Mouse (Mus musculus) ES-CJ7 (cell line): ENCODE measurements around the gene Mpeg1.

ENCODE experiments used
- DNase-seq: peaks from one replicate; pipeline ENCODE4 v3.0.0; 2011; ENCODE audit warnings: low read depth, low spot score

Gene Mpeg1

DNA sequence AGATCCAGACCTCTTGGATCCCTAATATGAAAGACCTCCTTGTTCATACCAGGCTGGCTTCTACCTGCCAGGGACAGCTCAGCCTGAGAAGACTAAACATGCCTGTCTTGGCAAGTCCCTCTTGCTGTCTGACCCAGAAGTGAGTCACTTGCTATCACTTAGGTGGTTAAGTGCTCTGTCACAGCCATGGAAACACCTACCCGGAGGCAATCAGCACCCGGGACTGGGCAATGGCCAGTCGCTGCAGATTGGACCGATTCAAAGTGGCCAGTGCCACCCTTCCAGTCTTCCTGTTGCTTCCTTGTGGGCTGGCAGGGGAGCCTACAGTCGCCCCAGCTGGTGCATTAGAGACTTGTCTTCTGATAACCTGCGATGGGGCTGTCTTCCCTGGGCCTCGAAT lies 31.1 kb downstream of the Mpeg1 start:
- no peak for DNase-seq

GRCm38 (mm10) chr19:12493453-12494186 lies 33.0 kb downstream of the Mpeg1 start:
- no peak for DNase-seq

GRCm38 (mm10) chr19:12494187-12494458 lies 33.5 kb downstream of the Mpeg1 start:
- DNase-seq = no peak

DNA sequence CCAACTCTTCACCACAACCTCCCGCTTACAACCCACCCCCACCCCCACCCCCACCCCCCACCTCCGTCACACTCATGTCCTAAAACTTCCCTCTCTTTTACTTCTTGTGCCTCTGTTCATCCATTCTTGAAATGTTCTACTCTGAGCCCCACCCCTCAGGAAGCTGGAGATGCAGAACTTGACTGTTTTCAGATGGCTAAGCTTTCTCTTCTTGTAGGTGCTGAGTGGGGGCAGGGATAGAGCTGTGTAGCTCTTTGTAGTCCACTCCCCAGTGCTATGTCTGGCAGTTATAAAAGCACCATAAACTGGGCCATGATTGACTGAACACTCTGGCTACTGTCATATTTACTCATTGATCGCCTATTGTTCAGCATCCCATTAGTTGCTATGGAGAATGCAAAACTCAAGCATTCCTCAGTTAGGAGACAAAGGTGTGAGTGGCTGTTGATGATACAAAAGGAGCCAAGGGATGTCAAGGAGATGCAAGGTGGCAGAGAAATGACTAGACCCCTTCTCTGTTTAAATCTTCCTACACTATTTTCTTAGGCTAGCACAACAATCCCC lies 34.5 kb downstream of the Mpeg1 start:
- DNase-seq = no peak

DNA sequence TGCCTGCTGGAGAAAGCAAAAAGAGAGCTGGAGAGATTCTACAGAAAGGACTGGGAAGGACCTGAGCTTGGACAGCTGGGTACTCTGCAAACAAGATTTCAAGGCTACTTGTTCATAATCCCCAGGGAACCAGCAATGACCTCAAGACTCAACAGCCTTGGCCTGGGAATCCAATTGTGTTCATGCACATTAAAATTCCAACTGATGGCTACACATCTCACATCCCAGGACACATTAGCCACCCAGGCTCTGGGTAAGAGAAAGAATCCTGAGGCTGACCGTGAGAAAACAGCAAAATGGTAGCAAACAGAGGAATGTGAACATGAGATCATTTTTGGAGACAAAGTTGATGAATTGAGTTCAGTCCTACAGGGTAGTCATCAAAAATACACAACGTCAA lies 35.7 kb downstream of the Mpeg1 start:
- DNase-seq = no peak

DNA sequence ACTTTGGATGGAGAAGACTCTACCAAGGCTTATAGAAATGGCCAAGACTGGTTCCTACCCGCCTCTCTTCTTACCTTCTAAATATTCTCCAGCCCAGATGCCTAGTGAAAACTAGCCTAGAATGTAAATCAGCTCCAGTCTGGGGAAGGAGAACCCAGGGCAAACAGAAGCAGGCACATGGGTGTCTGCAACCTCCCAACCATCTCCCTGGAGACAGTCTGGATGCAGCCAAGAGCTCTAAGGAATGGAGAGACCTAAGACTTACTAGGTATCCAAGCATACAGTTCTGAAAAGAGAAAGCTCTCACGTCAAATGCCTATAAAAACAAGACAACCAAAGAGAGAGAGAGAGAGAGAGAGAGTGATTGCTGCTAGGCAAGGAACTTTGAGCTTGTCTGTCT lies 37.3 kb downstream of the Mpeg1 start:
- DNase-seq = no peak

DNA sequence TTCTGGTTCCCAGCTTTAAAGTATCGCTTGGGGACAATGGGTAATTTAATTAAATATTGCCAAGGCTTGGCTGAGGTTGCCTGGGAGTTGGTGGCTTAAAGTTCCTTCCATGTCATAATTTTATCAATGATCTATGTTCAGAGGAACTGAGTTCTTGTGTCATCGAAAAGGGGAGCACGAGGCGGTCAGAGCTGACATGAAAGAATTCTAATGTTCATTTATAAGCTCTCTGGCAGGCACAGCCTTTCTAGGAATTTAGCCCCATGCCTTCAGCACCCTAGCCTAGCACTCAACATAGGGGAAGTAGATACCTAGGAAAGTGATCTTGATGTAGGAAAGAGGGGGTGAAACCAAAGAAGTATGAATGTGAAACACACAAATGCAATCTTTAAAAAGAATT lies 37.7 kb downstream of the Mpeg1 start:
- DNase-seq = no peak

- no peak for DNase-seq
Observed at GRCm38 (mm10) chr19:12498941-12499340, 38.4 kb downstream of the Mpeg1 start.

- DNase-seq = no peak
Observed at GRCm38 (mm10) chr19:12499485-12499884, 38.9 kb downstream of the Mpeg1 start.

GRCm38 (mm10) chr19:12500124-12500523 lies 39.5 kb downstream of the Mpeg1 start:
- DNase-seq = no peak

DNA sequence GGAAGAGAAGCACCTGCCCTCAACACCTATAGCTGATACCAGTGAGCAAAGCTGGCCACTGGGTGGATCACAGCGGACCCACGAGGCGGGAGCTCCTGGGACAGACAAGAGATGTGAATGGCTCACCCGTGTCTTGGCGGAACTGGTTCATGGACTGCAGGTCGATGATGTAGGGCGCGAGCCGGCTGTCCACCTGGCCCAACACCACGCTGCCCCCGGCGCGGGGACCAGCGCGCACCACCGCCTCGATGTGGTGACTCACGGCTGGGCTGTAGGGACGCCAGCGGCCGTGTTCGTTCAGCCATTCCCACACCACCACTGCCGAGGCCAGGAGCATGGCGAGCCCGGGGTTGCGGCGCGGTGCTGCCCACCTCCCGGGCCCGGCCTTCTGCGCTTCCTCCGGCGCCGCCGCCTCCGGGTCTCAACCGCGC lies 40.3 kb downstream of the Mpeg1 start:
- DNase-seq = peak; percentile 9

DNA sequence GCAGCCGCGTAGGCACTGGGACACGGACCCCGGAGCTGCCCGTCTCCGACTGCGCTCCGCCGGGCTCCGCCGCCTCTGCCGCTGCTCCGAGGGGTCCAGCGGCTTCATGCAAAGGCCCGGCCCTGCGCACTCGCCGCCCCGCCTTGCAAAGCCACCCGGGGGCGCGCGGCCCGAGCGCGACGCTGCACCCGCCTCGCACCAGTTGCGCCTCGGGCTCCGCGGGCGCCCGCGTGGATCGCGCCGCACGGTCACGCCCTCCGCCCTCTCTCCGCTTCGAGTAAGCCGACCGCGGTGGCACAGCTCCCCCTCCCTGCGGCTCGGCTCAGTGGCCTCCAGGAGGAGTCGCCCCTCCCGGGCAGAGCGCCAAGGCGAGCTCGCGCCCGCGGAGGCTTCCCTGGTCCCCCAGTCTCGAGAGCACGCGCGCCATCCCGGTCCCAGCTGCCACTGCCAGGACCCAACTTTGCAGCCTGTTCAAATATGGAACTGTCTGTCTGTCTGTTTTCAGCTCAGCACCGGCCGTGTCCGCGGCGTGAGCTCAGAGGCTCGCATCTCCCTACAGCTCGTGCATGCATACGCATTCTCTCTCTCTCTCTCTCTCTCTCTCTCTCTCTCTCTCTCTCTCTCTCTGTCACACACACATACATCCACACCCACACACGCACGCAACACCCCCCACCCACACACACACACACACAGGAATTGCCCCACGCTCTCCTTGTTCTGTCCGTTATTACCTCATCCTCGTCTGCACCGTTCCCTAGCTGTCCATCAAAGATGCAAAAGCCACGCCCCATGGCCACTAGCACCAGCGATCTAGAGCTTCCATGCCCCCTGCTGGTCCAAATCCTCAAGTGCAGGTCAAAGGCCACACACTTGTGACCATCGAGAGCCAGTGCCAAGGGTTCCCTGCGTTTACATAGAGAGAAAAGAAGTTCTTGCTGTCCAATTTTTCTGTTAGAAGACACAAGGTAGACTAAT lies 41.1 kb downstream of the Mpeg1 start, which contains the start of gene Dtx4:
TSS of gene Dtx4 (minus strand) at position 85 of the 978 bp plus-strand sequence.
- peak; percentile 95 for DNase-seq

- DNase-seq = no peak
Observed at GRCm38 (mm10) chr19:12502756-12503155, 42.2 kb downstream of the Mpeg1 start.

DNA sequence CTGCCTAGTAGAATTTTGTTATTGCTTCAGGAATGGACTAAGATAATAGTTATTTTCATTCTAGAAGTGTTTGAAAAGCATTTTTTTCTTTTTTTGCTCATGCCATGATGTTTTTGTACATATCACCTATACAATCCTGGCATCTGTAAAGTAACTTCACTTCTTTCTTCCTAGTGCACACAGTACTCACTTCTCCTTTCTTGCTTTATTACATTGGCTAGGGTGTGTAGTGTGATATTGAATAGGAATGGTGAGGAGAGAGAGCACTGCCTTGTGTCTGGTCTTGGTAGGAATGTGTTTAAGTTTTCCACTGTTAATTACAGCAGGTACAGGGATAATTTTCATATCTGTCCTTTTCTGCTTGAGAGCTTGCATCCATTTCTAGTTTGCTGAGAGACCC lies 54.0 kb downstream of the Mpeg1 start:
- DNase-seq = no peak
